Mouse (Mus musculus): Measurements from ENCODE around the gene Gna11.

Gna11 gene

GRCm38 (mm10) chr10:81565257-81566228, 20.6 kb upstream of the Gna11 start:
- no peak for DNase-seq (ENCODE audit: low spot score)

- DNase-seq (ENCODE audit: low spot score) = no peak
These were observed 19.7 kb upstream of the Gna11 start for GRCm38 (mm10) chr10:81564734-81565133.

GRCm38 (mm10) chr10:81564216-81564615, 19.2 kb upstream of the Gna11 start:
- DNase-seq (ENCODE audit: low spot score) = no peak

GRCm38 (mm10) chr10:81563481-81563880, 18.5 kb upstream of the Gna11 start:
- DNase-seq (ENCODE audit: low spot score) = no peak

GRCm38 (mm10) chr10:81562411-81562810, 17.4 kb upstream of the Gna11 start:
- no peak for DNase-seq (ENCODE audit: low spot score)

- no peak for DNase-seq (ENCODE audit: low spot score)
These were observed 15.9 kb upstream of the Gna11 start for GRCm38 (mm10) chr10:81560719-81561459.

GRCm38 (mm10) chr10:81559627-81560539, 14.9 kb upstream of the Gna11 start:
- no peak for DNase-seq (ENCODE audit: low spot score)

GRCm38 (mm10) chr10:81559163-81559626, 14.2 kb upstream of the Gna11 start, which contains the start of gene Aes:
Gene Aes, plus strand, starts transcription at chr10:81559488.
- DNase-seq (ENCODE audit: low spot score) = no peak

- DNase-seq (ENCODE audit: low spot score) = no peak
These were observed 12.5 kb upstream of the Gna11 start for GRCm38 (mm10) chr10:81557491-81557890.

GRCm38 (mm10) chr10:81556282-81556681, 11.3 kb upstream of the Gna11 start:
- DNase-seq (ENCODE audit: low spot score) = no peak

- no peak for DNase-seq (ENCODE audit: low spot score)
These were observed 9.1 kb upstream of the Gna11 start for GRCm38 (mm10) chr10:81553807-81554755.

GRCm38 (mm10) chr10:81553232-81553631, 8.2 kb upstream of the Gna11 start:
- no peak for DNase-seq (ENCODE audit: low spot score)

- no peak for DNase-seq (ENCODE audit: low spot score)
These were observed 6.7 kb upstream of the Gna11 start for GRCm38 (mm10) chr10:81551597-81552102.

- DNase-seq (ENCODE audit: low spot score) = no peak
These were observed 5.3 kb upstream of the Gna11 start for GRCm38 (mm10) chr10:81550257-81550656.

- DNase-seq (ENCODE audit: low spot score) = no peak
These were observed 4.0 kb upstream of the Gna11 start for GRCm38 (mm10) chr10:81548944-81549343.

- no peak for DNase-seq (ENCODE audit: low spot score)
These were observed 2.0 kb upstream of the Gna11 start for GRCm38 (mm10) chr10:81546788-81547571.

- DNase-seq (ENCODE audit: low spot score) = no peak
These were observed 1.3 kb upstream of the Gna11 start for GRCm38 (mm10) chr10:81546332-81546731.

- DNase-seq (ENCODE audit: low spot score) = no peak
These were observed 462 bp downstream of the Gna11 start for GRCm38 (mm10) chr10:81544296-81545160.

- no peak for DNase-seq (ENCODE audit: low spot score)
These were observed 1.4 kb downstream of the Gna11 start for GRCm38 (mm10) chr10:81543633-81544032.

Data from urinary bladder, postnatal 10 days (tissue).